Mouse (Mus musculus) hindbrain, postnatal 0 days (tissue): Measurements from ENCODE around the gene Gm20388. TPM values are rescaled to one million over a fixed set of nuclear protein-coding genes. Genes with fewer than 3 reads are reported as not detected.

Experiments
- ATAC-seq: fragments of 200-750 bp; cut with Nextera tagmentation; 2 replicates; pipeline ENCODE4 v1.8.0; 2017; ENCODE audit warnings: mild to moderate bottlenecking, moderate TSS enrichment, moderate library complexity
- DNase-seq: peaks from one replicate; pipeline ENCODE4 v3.0.0-alpha.2; 2015; ENCODE audit warnings: low spot score
- H3K27ac ChIP-seq: fragments of 300-500 bp; sonication (generic); 2 replicates; pipeline ENCODE4 v1.5.1; 2014; ENCODE audit warnings: mild to moderate bottlenecking
- H3K27me3 ChIP-seq: fragments of 300-500 bp; sonication (generic); 2 replicates; pipeline ENCODE4 v1.6.1; 2014; ENCODE audit warnings: low read length, mixed read lengths; ENCODE audit not compliant: insufficient read depth
- H3K36me3 ChIP-seq: fragments of 300-500 bp; sonication (generic); 2 replicates; pipeline ENCODE4 v1.6.1; 2014; ENCODE audit warnings: low read length, mixed read lengths; ENCODE audit not compliant: insufficient read depth
- H3K4me1 ChIP-seq: fragments of 300-500 bp; sonication (generic); 2 replicates; pipeline ENCODE4 v1.6.1; 2014; ENCODE audit warnings: antibody characterized with exemption, low read length, mixed read lengths; ENCODE audit not compliant: insufficient read depth
- H3K4me2 ChIP-seq: fragments of 300-500 bp; sonication (generic); 2 replicates; pipeline ENCODE4 v1.6.1; 2014; ENCODE audit warnings: low read depth, mild to moderate bottlenecking, low read length, moderate library complexity, mixed read lengths
- H3K4me3 ChIP-seq: fragments of 300-500 bp; sonication (generic); 2 replicates; pipeline ENCODE4 v1.5.1; 2014; ENCODE audit warnings: low read length
- H3K9ac ChIP-seq: fragments of 300-500 bp; sonication (generic); replicated peaks from 2 replicates; pipeline ENCODE4 v1.6.1; 2014; ENCODE audit warnings: mild to moderate bottlenecking, low read length, moderate library complexity, mixed read lengths
- H3K9me3 ChIP-seq: fragments of 300-500 bp; sonication (generic); 2 replicates; pipeline ENCODE4 v1.6.1; 2016; ENCODE audit warnings: low read length, mixed read lengths
- CTCF ChIP-seq: IDR thresholded peaks from 2 replicates; pipeline ENCODE4 v1.5.1; 2016; ENCODE audit warnings: antibody characterized with exemption, control low read depth, low read depth
- WGBS: fragments of 180-500 bp; shearing (Covaris S2); extraction: QIAGEN DNeasy Blood & Tissue Kit; methylation state at CpG from one replicate; pipeline ENCODE4 v1.1.7; 2014; 5-methylcytosine and 5-hydroxymethylcytosine counted together
- polyA plus RNA-seq: library from polyadenylated mRNA; unstranded; fragments of >200 nt; fragmentation: Nextera tagmentation; extraction: Ambion mirVana; gene quantifications from 2 replicates; pipeline ENCODE4 v1.2.1, GENCODE M21; 2015
- total RNA-seq: library from RNA; depleted of rRNA; stranded (reverse); fragments of >200 nt; gene quantifications from 2 replicates; pipeline ENCODE4 v1.2.3, GENCODE M21; 2014

The Gm20388 gene
- total and polyA plus RNA-seq, 2 experiments from 2014 or later, result 71.3 TPM; not detected in 1

DNA sequence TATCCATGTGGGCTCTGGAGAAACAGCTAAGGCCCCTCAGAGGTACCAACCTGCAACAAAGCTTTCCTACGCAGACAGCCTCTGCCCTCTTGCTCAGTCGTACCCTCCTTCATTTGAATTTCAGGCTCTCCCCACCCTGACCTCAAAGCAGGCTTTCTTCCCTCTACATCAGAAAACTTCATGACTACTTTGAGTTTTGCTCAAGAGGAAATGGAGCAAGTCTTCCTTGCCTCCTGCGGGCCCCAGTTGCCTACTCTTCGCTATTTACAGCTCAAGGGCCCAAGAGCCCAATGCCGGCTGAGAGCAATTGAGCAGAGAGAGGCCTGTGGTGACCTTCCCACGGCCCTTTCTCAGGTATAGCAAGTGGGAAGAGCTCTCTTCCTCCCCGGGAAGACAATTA is 4451.9 kb downstream of the Gm20388 start:
- peaks cover 7% of the 10 kb centered on the region; the same call in 1 of the 2 replicates for H3K36me3 ChIP-seq
- WGBS, result 81% methylated on average over 7 of the region's 7 CpGs
- H3K4me1 ChIP-seq, result no peaks in the 10 kb centered on the region
- no peak overlapping the region for H3K4me3 ChIP-seq
- H3K4me2 ChIP-seq, result no peak overlapping the region
- DNase-seq, result no peak
- TF ChIP-seq CTCF, result no peak
- no peak for ATAC-seq
- H3K27me3 ChIP-seq, result no peaks in the 10 kb centered on the region
- no peak overlapping the region for H3K27ac ChIP-seq
- no peaks in the 10 kb centered on the region for H3K9me3 ChIP-seq
- no peak overlapping the region for H3K9ac ChIP-seq

GRCm38 (mm10) chr8:124363337-124363736 is 4452.7 kb downstream of the Gm20388 start:
- H3K4me1 ChIP-seq, result no peaks in the 10 kb centered on the region
- H3K4me3 ChIP-seq, result no peak overlapping the region
- H3K36me3 ChIP-seq, result peaks cover 7% of the 10 kb centered on the region; the same call in 1 of the 2 replicates
- DNase-seq, result no peak
- no peak for ATAC-seq
- H3K27me3 ChIP-seq, result no peaks in the 10 kb centered on the region
- H3K27ac ChIP-seq, result no peak overlapping the region
- no peak for TF ChIP-seq CTCF
- WGBS, result 95% methylated on average over 15 of the region's 15 CpGs
- H3K9ac ChIP-seq, result no peak overlapping the region
- H3K9me3 ChIP-seq, result no peaks in the 10 kb centered on the region
- no peak overlapping the region for H3K4me2 ChIP-seq

DNA sequence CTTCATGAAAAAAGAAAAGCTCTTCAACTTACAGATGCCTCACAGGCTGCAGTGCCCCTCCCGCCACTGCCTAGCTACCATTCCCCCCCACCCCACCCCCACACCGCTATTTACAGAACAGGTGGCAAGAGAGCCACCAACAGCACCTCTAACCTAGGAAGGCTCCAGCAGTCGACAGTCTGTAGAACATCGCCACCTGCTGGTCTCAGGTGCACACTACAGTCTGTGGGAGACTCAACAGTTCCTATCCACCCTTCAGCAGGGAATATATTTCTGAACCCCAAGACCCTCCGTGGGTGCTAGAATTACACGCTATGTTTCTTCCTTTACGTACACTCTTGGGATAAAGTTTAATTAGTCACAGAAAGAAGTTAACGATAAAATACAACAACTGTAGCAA is 4457.6 kb downstream of the Gm20388 start:
- ATAC-seq (peak; percentile 80), DNase-seq (peak; percentile 86)
- Histone ChIP-seq H3K4me2 (no peak overlapping the region), H3K4me3 (no peak overlapping the region), H3K36me3 (peaks cover 15% of the 10 kb centered on the region; the same call in 1 of the 2 replicates), H3K27ac (no peak overlapping the region), H3K4me1 (no peaks in the 10 kb centered on the region), H3K27me3 (no peaks in the 10 kb centered on the region), H3K9ac (no peak overlapping the region), H3K9me3 (no peaks in the 10 kb centered on the region)
- 14% methylated on average over 8 of the region's 8 CpGs for WGBS
- TF ChIP-seq CTCF, result peak; percentile 91

DNA sequence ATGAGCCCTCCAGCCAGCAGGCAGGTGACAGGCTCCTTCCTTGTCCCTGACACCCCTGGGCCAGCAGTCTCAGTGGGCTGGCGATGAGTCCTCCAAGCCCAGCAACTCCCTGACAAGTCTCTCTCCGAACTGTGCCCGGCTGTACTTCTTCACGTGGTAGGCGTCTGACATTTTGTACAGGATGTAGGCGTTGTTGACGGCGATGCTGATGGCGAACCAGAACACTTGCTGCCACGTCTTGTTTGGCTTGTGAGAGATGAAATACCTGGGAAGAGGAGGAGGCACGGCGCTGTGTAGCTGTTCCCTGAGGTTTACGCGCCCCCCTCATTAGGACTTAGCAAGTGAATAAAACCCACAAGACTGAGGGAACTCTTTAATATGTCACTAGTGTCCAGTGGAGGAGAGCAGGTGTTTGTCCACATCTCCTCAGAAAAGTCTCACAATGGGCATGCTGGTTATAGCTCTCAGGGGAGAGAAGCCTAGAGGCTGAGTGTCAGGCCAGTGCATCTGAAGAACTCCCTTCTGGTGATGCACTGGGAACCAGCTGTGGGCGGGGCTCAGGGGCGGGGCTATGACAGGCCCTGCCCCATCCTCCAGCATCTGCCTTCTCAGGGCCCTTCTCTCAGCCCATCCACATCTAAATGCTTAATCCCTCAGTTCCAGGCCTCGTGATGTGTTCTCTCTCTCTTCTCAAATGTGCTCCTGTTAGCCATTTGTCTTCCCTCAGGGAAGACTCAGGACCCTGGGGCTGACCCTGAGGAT is 4460.0 kb downstream of the Gm20388 start:
- H3K9me3 ChIP-seq, result no peaks in the 10 kb centered on the region
- 80% methylated on average over 17 of the region's 17 CpGs for WGBS
- TF ChIP-seq CTCF, result no peak

DNA sequence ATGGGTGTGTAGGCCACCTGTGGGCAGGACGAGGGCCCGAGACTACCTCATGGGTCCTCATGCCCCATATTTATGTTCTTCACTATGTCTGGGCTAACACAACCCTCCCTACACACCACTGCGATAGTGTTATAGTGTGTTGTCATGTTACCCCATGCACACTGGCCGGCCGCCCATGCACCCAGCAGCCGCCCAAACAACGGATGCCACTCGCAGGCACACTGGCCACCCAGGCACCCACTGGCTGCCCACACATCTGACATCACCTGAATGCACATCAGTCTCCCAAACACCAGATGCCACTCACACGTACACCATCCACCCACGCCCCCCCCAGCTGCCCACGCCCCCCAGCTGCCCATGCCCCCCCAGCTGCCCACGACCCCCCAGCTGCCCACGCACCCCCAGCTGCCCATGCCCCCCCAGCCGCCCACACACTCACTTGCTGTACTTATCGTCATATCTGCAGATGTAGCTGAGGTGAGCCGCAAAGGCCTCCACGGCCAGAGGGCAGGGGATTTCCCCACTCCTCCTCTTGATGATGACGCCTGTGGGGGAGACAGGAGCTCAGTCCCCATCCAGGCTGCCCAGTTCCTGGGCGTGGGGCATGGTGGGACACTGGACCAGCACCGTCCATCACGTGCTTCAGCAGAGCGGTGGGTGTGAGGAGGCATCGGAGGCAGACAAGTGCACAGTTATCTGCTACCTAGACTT is 4460.9 kb downstream of the Gm20388 start:
- Histone ChIP-seq H3K4me1 (no peaks in the 10 kb centered on the region; the same call in 1 of the 2 replicates), H3K9ac (no peak overlapping the region), H3K9me3 (no peaks in the 10 kb centered on the region), H3K4me3 (no peak overlapping the region), H3K27me3 (no peaks in the 10 kb centered on the region), H3K36me3 (peaks cover 18% of the 10 kb centered on the region; the same call in 1 of the 2 replicates), H3K27ac (no peak overlapping the region), H3K4me2 (no peak overlapping the region)
- DNase-seq (no peak), ATAC-seq (no peak)
- no peak for TF ChIP-seq CTCF
- 89% methylated on average over 23 of the region's 23 CpGs for WGBS

More for the DNA sequence above, 4460.0 kb downstream of the Gm20388 start:
- Histone ChIP-seq H3K4me2 (no peak overlapping the region), H3K36me3 (peaks cover 18% of the 10 kb centered on the region; the same call in 1 of the 2 replicates), H3K9ac (no peak overlapping the region), H3K4me1 (no peaks in the 10 kb centered on the region), H3K27me3 (no peaks in the 10 kb centered on the region), H3K27ac (no peak overlapping the region), H3K4me3 (no peak overlapping the region)
- no peak for ATAC-seq
- DNase-seq, result no peak

DNA sequence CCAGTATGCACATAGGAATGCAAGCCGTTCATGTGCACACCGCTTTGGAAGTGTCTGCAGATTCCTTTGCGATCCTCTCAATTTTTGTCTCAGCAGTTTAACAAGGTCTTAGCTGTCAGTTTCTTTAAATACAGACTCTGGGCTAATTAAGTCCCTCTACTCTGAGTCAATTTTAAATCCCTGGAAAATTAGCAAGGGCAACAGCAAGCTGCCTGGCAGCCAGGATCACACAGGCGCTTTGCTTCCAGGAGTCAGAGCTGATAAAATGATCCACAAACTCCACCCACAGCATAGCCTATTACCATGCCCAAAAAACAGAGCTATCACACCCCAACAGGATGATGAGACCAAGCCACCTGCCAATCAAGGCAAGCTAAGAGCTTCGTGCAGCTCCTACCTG is 4463.1 kb downstream of the Gm20388 start:
- Histone ChIP-seq H3K4me1 (no peaks in the 10 kb centered on the region; the same call in 1 of the 2 replicates), H3K36me3 (0 out of 2 replicates have a peak, but pooled peaks cover 11% of the 10 kb centered on the region), H3K27me3 (no peaks in the 10 kb centered on the region), H3K27ac (no peak overlapping the region), H3K9me3 (no peaks in the 10 kb centered on the region), H3K4me2 (no peak overlapping the region), H3K4me3 (no peak overlapping the region), H3K9ac (no peak overlapping the region)
- DNase-seq (no peak), ATAC-seq (no peak)
- 87% methylated on average over 5 of the region's 5 CpGs for WGBS
- TF ChIP-seq CTCF, result no peak
